Mouse (Mus musculus) ES-Bruce4 (cell line): ENCODE measurements around the gene Dgkh.

Source experiments
- CTCF ChIP-seq: IDR thresholded peaks from one replicate; pipeline ENCODE4 v1.8.1; 2011; ENCODE audit warnings: low read depth, low read length
- POLR2A ChIP-seq: IDR thresholded peaks from one replicate; pipeline ENCODE4 v1.8.1; 2011; ENCODE audit warnings: low read length; ENCODE audit not compliant: insufficient read depth

DNA sequence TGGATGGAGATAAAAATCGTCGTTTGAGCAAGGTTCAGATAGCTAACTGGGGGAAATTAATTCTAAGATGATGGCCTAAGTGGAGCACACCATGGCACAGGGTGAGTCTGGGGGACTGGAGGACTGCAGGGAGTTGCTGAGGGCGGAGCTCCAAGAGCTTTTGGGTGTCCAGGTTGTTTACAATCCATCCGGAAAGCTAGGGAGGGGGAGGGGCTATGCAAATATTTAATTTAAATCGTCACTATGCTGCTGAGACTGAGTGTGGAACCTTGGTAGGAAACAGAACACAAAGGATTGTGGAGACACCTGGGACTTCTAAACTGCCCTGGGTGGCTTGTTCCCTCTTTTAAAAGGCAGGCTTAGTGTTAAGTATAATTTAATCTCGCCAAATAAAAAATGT lies 42.6 kb upstream of the Dgkh start:
- TF ChIP-seq POLR2A, result no peak
- no peak for TF ChIP-seq CTCF
